Mouse (Mus musculus) adrenal gland, adult 10 weeks (tissue): ENCODE results near the gene Bst1. TPM values are rescaled to one million over a fixed set of nuclear protein-coding genes. Genes with fewer than 3 reads are reported as not detected.

Experiments
- polyA plus RNA-seq: library from polyadenylated mRNA; stranded (reverse); fragments of 350-450 nt; fragmentation: Illumina TruSeq; extraction: RNeasy Lipid Tissue Mini Kit (QIAGEN cat#74804); gene quantifications from one replicate; pipeline ENCODE4 v1.2.3, GENCODE M21; 2014; ENCODE audit warnings: low read depth, low replicate concordance

Bst1 gene
- 4.5 TPM for polyA plus RNA-seq

DNA sequence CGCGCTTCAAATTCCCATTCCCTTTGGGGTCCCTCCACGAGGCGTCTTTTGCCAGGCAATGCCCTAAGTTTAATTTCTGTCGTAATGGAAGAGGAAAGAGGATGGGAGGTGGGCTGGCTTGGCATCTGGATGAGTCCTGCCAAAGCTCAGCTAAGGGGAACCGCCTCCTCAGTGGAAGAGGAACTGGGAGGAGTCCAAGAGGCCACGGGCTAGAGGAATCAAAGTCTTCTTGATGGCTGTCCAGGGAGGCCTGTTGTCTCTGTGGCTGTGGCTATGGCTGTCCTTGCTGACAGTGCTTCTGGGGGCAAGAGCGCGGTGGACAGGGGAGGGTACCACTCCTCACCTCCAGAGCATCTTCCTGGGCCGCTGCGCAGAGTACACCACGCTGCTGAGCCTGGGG lies at the start of gene Bst1:
Gene Bst1 (plus strand): TSS at position 191 of the 400 bp plus-strand sequence.

DNA sequence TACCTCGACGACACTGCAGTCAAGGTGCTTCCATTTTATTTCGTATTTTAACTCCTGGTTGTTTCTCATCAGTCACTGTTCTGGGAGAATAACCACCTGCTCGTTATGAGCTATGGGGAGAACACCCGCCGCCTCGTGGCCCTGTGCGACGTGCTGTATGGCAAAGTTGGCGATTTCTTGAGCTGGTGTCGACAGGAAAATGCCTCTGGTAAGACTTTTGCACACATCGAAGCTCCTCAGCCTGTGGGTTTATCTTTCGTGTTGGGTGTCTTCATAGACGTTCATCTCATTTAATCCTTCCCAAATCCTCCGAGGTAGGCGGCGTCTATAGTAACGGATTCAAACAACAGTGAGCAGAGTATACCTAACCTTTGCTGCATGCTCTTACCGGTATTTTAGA lies 2.9 kb downstream of the Bst1 start, which contains the start of gene Fbxl5:
Gene Fbxl5 (minus strand): TSS at position 101 of the 400 bp plus-strand sequence.

DNA sequence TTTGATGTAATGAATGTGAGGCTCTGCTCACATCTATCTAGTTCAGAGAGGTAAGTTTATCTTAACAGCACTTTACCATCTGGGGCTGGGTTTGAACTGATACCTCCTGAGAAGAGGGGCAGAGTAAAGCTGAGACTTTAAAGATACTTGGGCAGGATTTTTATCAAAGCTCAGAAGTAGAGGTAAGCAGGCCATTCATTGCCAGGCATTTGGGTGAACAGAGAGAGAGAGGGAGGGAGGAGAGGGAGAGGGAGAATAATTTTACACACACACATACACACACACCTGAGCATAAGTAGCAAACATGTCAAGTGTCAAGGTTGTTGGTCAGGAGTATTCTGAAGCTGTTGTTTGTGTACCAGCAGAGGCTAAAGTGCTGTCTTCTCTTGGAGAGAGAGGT lies 49.6 kb downstream of the Bst1 start, which contains the start of gene Cd38:
Gene Cd38 (plus strand): TSS at position 301 of the 400 bp plus-strand sequence.

Other genes starting within 250 kb of the Bst1 start
- 20.5 TPM for gene Cc2d2a, start 156.5 kb upstream of the Bst1 start, polyA plus RNA-seq
- gene Fbxl5, start 2.8 kb downstream of the Bst1 start, polyA plus RNA-seq: 197 TPM
- 54.6 TPM for gene Cd38, start 49.7 kb downstream of the Bst1 start, polyA plus RNA-seq
- gene Gm7879, start 94.3 kb downstream of the Bst1 start, polyA plus RNA-seq: not detected
- not detected for gene Fgfbp1, start 162.9 kb downstream of the Bst1 start, polyA plus RNA-seq